Mouse (Mus musculus): Measurements from ENCODE around the gene Ldb2.

GRCm38 (mm10) chr5:44586571-44586970, 212.9 kb downstream of the Ldb2 start:
- TF ChIP-seq CTCF (IDR thresholded peaks at IDR 0.05; ENCODE audit: control insufficient read depth, insufficient read depth, insufficient read length) (no peak), MAX (IDR thresholded peaks at IDR 0.05) (no peak), MYOG (IDR thresholded peaks at IDR 0.05; ENCODE audit: control insufficient read depth, extremely low read depth, insufficient read length) (no peak), USF1 (IDR thresholded peaks at IDR 0.05; ENCODE audit: low read depth) (no peak), CEBPB (IDR thresholded peaks at IDR 0.05; ENCODE audit: low read depth) (no peak), MYOD1 (IDR thresholded peaks at IDR 0.05; ENCODE audit: control insufficient read depth, insufficient read length, low read depth) (no peak), FOSL1 (IDR thresholded peaks at IDR 0.05; ENCODE audit: insufficient read depth, low read length, poor library complexity, severe bottlenecking) (no peak)
